Mouse (Mus musculus): Measurements from ENCODE around the gene Adam11. TPM values are rescaled to one million over a fixed set of nuclear protein-coding genes. Genes with fewer than 3 reads are reported as not detected.

Gene Adam11
- total and polyA plus RNA-seq, 2 experiments from 2014 or later = 17.6 to 37.9 TPM

GRCm38 (mm10) chr11:102787688-102788177 is 26.5 kb downstream of the Adam11 start:
- no peaks in the 10 kb centered on the region for H3K4me1 ChIP-seq (ENCODE audit: insufficient read depth)
- no peaks in the 10 kb centered on the region for H3K9me3 ChIP-seq (ENCODE audit: low read length)
- H3K4me2 ChIP-seq (ENCODE audit: low read depth) = no peak overlapping the region
- H3K36me3 ChIP-seq (ENCODE audit: insufficient read depth) = no peaks in the 10 kb centered on the region
- WGBS = 54% methylated on average over 5 of the region's 5 CpGs
- no peak overlapping the region for H3K9ac ChIP-seq
- ATAC-seq (peak; percentile 85), DNase-seq (peak; percentile 57)
- TF ChIP-seq CTCF (IDR thresholded peaks at IDR 0.05; ENCODE audit: low read depth) = no peak
- H3K4me3 ChIP-seq (ENCODE audit: low read depth, low read length) = no peak overlapping the region
- H3K27ac ChIP-seq (ENCODE audit: low read depth, low read length) = peak overlapping the region; percentile 62; the same call in 1 of the 2 replicates
- H3K27me3 ChIP-seq (ENCODE audit: insufficient read depth, low read length) = no peaks in the 10 kb centered on the region

GRCm38 (mm10) chr11:102791682-102792445 is 30.6 kb downstream of the Adam11 start:
- H3K27ac ChIP-seq (ENCODE audit: low read depth, low read length) = no peak overlapping the region

GRCm38 (mm10) chr11:102794157-102794556 is 32.9 kb downstream of the Adam11 start:
- Histone ChIP-seq H3K27ac (ENCODE audit: low read depth, low read length) (no peak overlapping the region), H3K27me3 (ENCODE audit: insufficient read depth, low read length) (no peaks in the 10 kb centered on the region), H3K9ac (no peak overlapping the region), H3K4me2 (ENCODE audit: low read depth) (no peak overlapping the region), H3K4me1 (ENCODE audit: insufficient read depth) (no peaks in the 10 kb centered on the region), H3K4me3 (ENCODE audit: low read depth, low read length) (no peak overlapping the region), H3K9me3 (ENCODE audit: low read length) (no peaks in the 10 kb centered on the region), H3K36me3 (ENCODE audit: insufficient read depth) (no peaks in the 10 kb centered on the region)
- no peak for TF ChIP-seq CTCF (IDR thresholded peaks at IDR 0.05; ENCODE audit: low read depth)
- WGBS = 57% methylated on average over 8 of the region's 8 CpGs
- DNase-seq = no peak
- ATAC-seq = no peak

More at GRCm38 (mm10) chr11:102791682-102792445, 30.6 kb downstream of the Adam11 start:
- H3K9ac ChIP-seq = no peak overlapping the region
- H3K4me1 ChIP-seq (ENCODE audit: insufficient read depth) = no peaks in the 10 kb centered on the region
- no peak overlapping the region for H3K4me3 ChIP-seq (ENCODE audit: low read depth, low read length)
- no peaks in the 10 kb centered on the region for H3K27me3 ChIP-seq (ENCODE audit: insufficient read depth, low read length)
- WGBS = 56% methylated on average over 14 of the region's 14 CpGs
- H3K36me3 ChIP-seq (ENCODE audit: insufficient read depth) = no peaks in the 10 kb centered on the region
- H3K4me2 ChIP-seq (ENCODE audit: low read depth) = no peak overlapping the region
- no peak for DNase-seq
- H3K9me3 ChIP-seq (ENCODE audit: low read length) = no peaks in the 10 kb centered on the region
- ATAC-seq = no peak
- TF ChIP-seq CTCF (IDR thresholded peaks at IDR 0.05; ENCODE audit: low read depth) = no peak

- H3K4me3 ChIP-seq (ENCODE audit: low read depth, low read length) = no peak overlapping the region
- no peaks in the 10 kb centered on the region for H3K4me1 ChIP-seq (ENCODE audit: insufficient read depth)
- H3K36me3 ChIP-seq (ENCODE audit: insufficient read depth) = peaks cover 23% of the 10 kb centered on the region
- no peak overlapping the region for H3K27ac ChIP-seq (ENCODE audit: low read depth, low read length)
- H3K9me3 ChIP-seq (ENCODE audit: low read length) = no peaks in the 10 kb centered on the region
- no peak for ATAC-seq
- no peak overlapping the region for H3K4me2 ChIP-seq (ENCODE audit: low read depth)
- DNase-seq = no peak
- H3K9ac ChIP-seq = no peak overlapping the region
- TF ChIP-seq CTCF (IDR thresholded peaks at IDR 0.05; ENCODE audit: low read depth) = no peak
- WGBS = 91% methylated on average over 5 of the region's 5 CpGs
- no peaks in the 10 kb centered on the region for H3K27me3 ChIP-seq (ENCODE audit: insufficient read depth, low read length)
Observed at GRCm38 (mm10) chr11:102803453-102803852, 42.2 kb downstream of the Adam11 start.

GRCm38 (mm10) chr11:102808246-102808645 is 47.0 kb downstream of the Adam11 start:
- WGBS = 73% methylated on average over 5 of the region's 5 CpGs
- no peak overlapping the region for H3K4me2 ChIP-seq (ENCODE audit: low read depth)
- ATAC-seq (no peak), DNase-seq (no peak)
- no peak overlapping the region for H3K4me3 ChIP-seq (ENCODE audit: low read depth, low read length)
- H3K27ac ChIP-seq (ENCODE audit: low read depth, low read length) = no peak overlapping the region
- 0 out of 2 replicates have a peak, but pooled peaks cover 8% of the 10 kb centered on the region for H3K36me3 ChIP-seq (ENCODE audit: insufficient read depth)
- H3K9ac ChIP-seq = no peak overlapping the region
- 0 out of 2 replicates have a peak, but pooled peaks cover 5% of the 10 kb centered on the region for H3K4me1 ChIP-seq (ENCODE audit: insufficient read depth)
- H3K9me3 ChIP-seq (ENCODE audit: low read length) = no peaks in the 10 kb centered on the region
- TF ChIP-seq CTCF (IDR thresholded peaks at IDR 0.05; ENCODE audit: low read depth) = no peak
- no peaks in the 10 kb centered on the region for H3K27me3 ChIP-seq (ENCODE audit: insufficient read depth, low read length)

GRCm38 (mm10) chr11:102810721-102811485 is 49.7 kb downstream of the Adam11 start:
- H3K27ac ChIP-seq (ENCODE audit: low read depth, low read length) = no peak overlapping the region
- DNase-seq = peak; percentile 72
- H3K4me2 ChIP-seq (ENCODE audit: low read depth) = no peak overlapping the region
- peak; percentile 38; the same call in 1 of the 2 replicates for ATAC-seq
- 18% methylated on average over 4 of the region's 4 CpGs for WGBS
- no peaks in the 10 kb centered on the region for H3K9me3 ChIP-seq (ENCODE audit: low read length)
- H3K27me3 ChIP-seq (ENCODE audit: insufficient read depth, low read length) = no peaks in the 10 kb centered on the region
- H3K36me3 ChIP-seq (ENCODE audit: insufficient read depth) = no peaks in the 10 kb centered on the region
- peaks cover 5% of the 10 kb centered on the region; the same call in 1 of the 2 replicates for H3K4me1 ChIP-seq (ENCODE audit: insufficient read depth)
- no peak for TF ChIP-seq CTCF (IDR thresholded peaks at IDR 0.05; ENCODE audit: low read depth)
- H3K9ac ChIP-seq = no peak overlapping the region
- H3K4me3 ChIP-seq (ENCODE audit: low read depth, low read length) = no peak overlapping the region

GRCm38 (mm10) chr11:102814881-102815280 is 53.6 kb downstream of the Adam11 start:
- Histone ChIP-seq H3K27me3 (ENCODE audit: insufficient read depth, low read length) (no peaks in the 10 kb centered on the region), H3K9ac (no peak overlapping the region), H3K9me3 (ENCODE audit: low read length) (no peaks in the 10 kb centered on the region), H3K27ac (ENCODE audit: low read depth, low read length) (no peak overlapping the region), H3K4me2 (ENCODE audit: low read depth) (no peak overlapping the region), H3K4me1 (ENCODE audit: insufficient read depth) (peaks cover 9% of the 10 kb centered on the region; the same call in 1 of the 2 replicates), H3K4me3 (ENCODE audit: low read depth, low read length) (no peak overlapping the region), H3K36me3 (ENCODE audit: insufficient read depth) (no peaks in the 10 kb centered on the region)
- ATAC-seq (no peak), DNase-seq (no peak)
- TF ChIP-seq CTCF (IDR thresholded peaks at IDR 0.05; ENCODE audit: low read depth) = no peak

Data from forebrain, postnatal 0 days (tissue).